Mouse (Mus musculus): Measurements from ENCODE around the gene Minos1. TPM values are rescaled to one million over a fixed set of nuclear protein-coding genes. Genes with fewer than 3 reads are reported as not detected.

The Minos1 gene
- polyA plus RNA-seq, 1 experiment: 18.0 TPM

DNA sequence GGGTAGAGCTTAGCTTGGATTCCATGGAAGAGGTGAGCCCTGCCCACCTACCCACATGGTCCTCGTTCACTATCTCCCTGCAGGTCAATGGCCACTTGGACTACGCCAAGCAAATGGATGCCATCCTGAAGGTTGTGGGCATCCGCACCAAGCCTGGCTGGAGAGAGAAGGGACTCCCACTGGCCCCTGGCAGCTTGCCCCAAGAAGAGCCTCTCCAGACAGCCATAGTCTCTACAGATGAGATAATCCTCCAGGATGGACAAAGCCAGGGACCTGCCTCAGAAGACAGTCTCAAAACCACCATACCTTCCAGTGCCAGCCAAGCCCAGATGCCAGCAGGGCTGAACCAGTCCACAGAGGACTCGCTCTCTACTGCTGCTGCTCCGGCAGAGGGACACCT lies 72.9 kb downstream of the Minos1 start:
- no peak for DNase-seq (ENCODE audit: low read depth in 1 of 2, low spot score in 2 of 2)
- Histone ChIP-seq H3K27me3 (ENCODE audit: control insufficient read depth, insufficient read depth, low read length) (no peaks in the 10 kb centered on the region), H3K36me3 (ENCODE audit: control insufficient read depth, insufficient read depth, low read length) (peaks cover 8% of the 10 kb centered on the region), H3K4me3 (ENCODE audit: extremely low read depth, insufficient read depth, insufficient read length) (no peak overlapping the region), H3K4me1 (ENCODE audit: control insufficient read depth, insufficient read depth, insufficient read length) (no peaks in the 10 kb centered on the region), H3K27ac (ENCODE audit: insufficient read depth, low read length) (no peak overlapping the region)
- WGBS: 92% methylated on average over 5 of the region's 5 CpGs
- TF ChIP-seq CTCF (IDR thresholded peaks at IDR 0.05; ENCODE audit: extremely low read depth, insufficient read depth, insufficient read length, insufficient replicate concordance): no peak
- TF ChIP-seq POLR2A (IDR thresholded peaks at IDR 0.05; ENCODE audit: low read depth, low read length): no peak

DNA sequence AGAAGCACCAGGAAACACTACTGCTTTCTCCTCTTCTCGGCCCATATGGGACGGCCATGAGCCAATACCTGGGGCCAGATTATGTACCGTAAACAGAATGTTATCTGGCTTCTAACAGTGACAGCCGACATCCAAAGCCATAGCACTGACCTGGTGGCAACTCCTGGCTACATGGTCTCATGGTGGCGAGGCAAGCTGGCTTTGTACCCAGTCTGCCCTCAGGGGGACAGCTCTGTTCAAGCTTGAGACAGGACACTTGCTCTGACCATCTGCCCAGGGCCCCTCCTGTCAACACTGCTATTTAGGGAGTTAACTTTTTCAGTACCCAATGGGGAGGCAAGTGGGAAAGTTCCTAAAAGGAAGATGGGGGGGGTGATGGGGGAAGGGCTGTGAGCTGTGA lies 73.6 kb downstream of the Minos1 start:
- H3K4me1 ChIP-seq (ENCODE audit: control insufficient read depth, insufficient read depth, insufficient read length): no peaks in the 10 kb centered on the region
- no peak overlapping the region for H3K27ac ChIP-seq (ENCODE audit: insufficient read depth, low read length)
- no peaks in the 10 kb centered on the region for H3K27me3 ChIP-seq (ENCODE audit: control insufficient read depth, insufficient read depth, low read length)
- H3K36me3 ChIP-seq (ENCODE audit: control insufficient read depth, insufficient read depth, low read length): peaks cover 8% of the 10 kb centered on the region
- no peak for DNase-seq (ENCODE audit: low read depth in 1 of 2, low spot score in 2 of 2)
- WGBS: 90% methylated on average over 5 of the region's 5 CpGs
- no peak for TF ChIP-seq CTCF (IDR thresholded peaks at IDR 0.05; ENCODE audit: extremely low read depth, insufficient read depth, insufficient read length, insufficient replicate concordance)
- H3K4me3 ChIP-seq (ENCODE audit: extremely low read depth, insufficient read depth, insufficient read length): no peak overlapping the region

GRCm38 (mm10) chr4:139055744-139056143 lies 75.2 kb downstream of the Minos1 start:
- TF ChIP-seq POLR2A (IDR thresholded peaks at IDR 0.05; ENCODE audit: low read depth, low read length) (no peak), CTCF (IDR thresholded peaks at IDR 0.05; ENCODE audit: extremely low read depth, insufficient read depth, insufficient read length, insufficient replicate concordance) (no peak)
- H3K4me3 ChIP-seq (ENCODE audit: extremely low read depth, insufficient read depth, insufficient read length): no peak overlapping the region
- H3K36me3 ChIP-seq (ENCODE audit: control insufficient read depth, insufficient read depth, low read length): peaks cover 8% of the 10 kb centered on the region
- no peaks in the 10 kb centered on the region for H3K4me1 ChIP-seq (ENCODE audit: control insufficient read depth, insufficient read depth, insufficient read length)
- WGBS: 85% methylated on average over 3 of the region's 3 CpGs
- H3K27ac ChIP-seq (ENCODE audit: insufficient read depth, low read length): no peak overlapping the region
- no peak for DNase-seq (ENCODE audit: low read depth in 1 of 2, low spot score in 2 of 2)
- no peaks in the 10 kb centered on the region for H3K27me3 ChIP-seq (ENCODE audit: control insufficient read depth, insufficient read depth, low read length)

GRCm38 (mm10) chr4:139055336-139055735 lies 75.6 kb downstream of the Minos1 start:
- WGBS: 85% methylated on average over 4 of the region's 4 CpGs
- TF ChIP-seq POLR2A (IDR thresholded peaks at IDR 0.05; ENCODE audit: low read depth, low read length) (no peak), CTCF (IDR thresholded peaks at IDR 0.05; ENCODE audit: extremely low read depth, insufficient read depth, insufficient read length, insufficient replicate concordance) (no peak)

GRCm38 (mm10) chr4:139054300-139054923 lies 76.5 kb downstream of the Minos1 start:
- Histone ChIP-seq H3K27ac (ENCODE audit: insufficient read depth, low read length) (no peak overlapping the region), H3K36me3 (ENCODE audit: control insufficient read depth, insufficient read depth, low read length) (peaks cover 8% of the 10 kb centered on the region), H3K27me3 (ENCODE audit: control insufficient read depth, insufficient read depth, low read length) (no peaks in the 10 kb centered on the region), H3K4me3 (ENCODE audit: extremely low read depth, insufficient read depth, insufficient read length) (no peak overlapping the region), H3K4me1 (ENCODE audit: control insufficient read depth, insufficient read depth, insufficient read length) (no peaks in the 10 kb centered on the region)
- no peak for DNase-seq (ENCODE audit: low read depth in 1 of 2, low spot score in 2 of 2)
- TF ChIP-seq POLR2A (IDR thresholded peaks at IDR 0.05; ENCODE audit: low read depth, low read length) (no peak), CTCF (IDR thresholded peaks at IDR 0.05; ENCODE audit: extremely low read depth, insufficient read depth, insufficient read length, insufficient replicate concordance) (no peak)
- 91% methylated on average over 9 of the region's 9 CpGs for WGBS

More at GRCm38 (mm10) chr4:139055336-139055735, 75.6 kb downstream of the Minos1 start:
- H3K4me3 ChIP-seq (ENCODE audit: extremely low read depth, insufficient read depth, insufficient read length): no peak overlapping the region
- DNase-seq (ENCODE audit: low read depth in 1 of 2, low spot score in 2 of 2): no peak
- no peaks in the 10 kb centered on the region for H3K4me1 ChIP-seq (ENCODE audit: control insufficient read depth, insufficient read depth, insufficient read length)
- no peak overlapping the region for H3K27ac ChIP-seq (ENCODE audit: insufficient read depth, low read length)
- H3K36me3 ChIP-seq (ENCODE audit: control insufficient read depth, insufficient read depth, low read length): peaks cover 8% of the 10 kb centered on the region
- H3K27me3 ChIP-seq (ENCODE audit: control insufficient read depth, insufficient read depth, low read length): no peaks in the 10 kb centered on the region

DNA sequence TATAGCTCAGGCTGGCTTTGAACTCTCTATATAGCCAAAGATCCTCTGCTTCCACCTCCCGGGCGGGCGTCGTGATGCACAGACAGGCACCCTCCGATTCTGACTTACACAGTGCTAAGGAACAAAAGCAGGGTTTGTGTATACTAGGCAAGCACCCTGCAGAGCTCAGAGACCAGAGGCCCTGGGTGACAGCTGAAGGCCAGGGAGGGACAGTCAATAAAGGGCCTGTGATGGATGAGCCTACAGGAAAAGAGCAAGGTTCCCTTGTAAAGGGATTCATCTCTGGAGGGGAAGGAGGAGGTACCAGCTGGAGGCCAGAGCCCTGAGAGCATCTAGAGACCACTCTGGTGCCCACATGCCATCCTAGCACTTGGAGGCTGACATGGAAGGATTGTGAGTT lies 77.5 kb downstream of the Minos1 start:
- 91% methylated on average over 5 of the region's 5 CpGs for WGBS
- Histone ChIP-seq H3K27ac (ENCODE audit: insufficient read depth, low read length) (no peak overlapping the region), H3K4me1 (ENCODE audit: control insufficient read depth, insufficient read depth, insufficient read length) (no peaks in the 10 kb centered on the region), H3K4me3 (ENCODE audit: extremely low read depth, insufficient read depth, insufficient read length) (no peak overlapping the region), H3K27me3 (ENCODE audit: control insufficient read depth, insufficient read depth, low read length) (no peaks in the 10 kb centered on the region), H3K36me3 (ENCODE audit: control insufficient read depth, insufficient read depth, low read length) (peaks cover 3% of the 10 kb centered on the region)
- TF ChIP-seq POLR2A (IDR thresholded peaks at IDR 0.05; ENCODE audit: low read depth, low read length) (no peak), CTCF (IDR thresholded peaks at IDR 0.05; ENCODE audit: extremely low read depth, insufficient read depth, insufficient read length, insufficient replicate concordance) (no peak)
- no peak for DNase-seq (ENCODE audit: low read depth in 1 of 2, low spot score in 2 of 2)

DNA sequence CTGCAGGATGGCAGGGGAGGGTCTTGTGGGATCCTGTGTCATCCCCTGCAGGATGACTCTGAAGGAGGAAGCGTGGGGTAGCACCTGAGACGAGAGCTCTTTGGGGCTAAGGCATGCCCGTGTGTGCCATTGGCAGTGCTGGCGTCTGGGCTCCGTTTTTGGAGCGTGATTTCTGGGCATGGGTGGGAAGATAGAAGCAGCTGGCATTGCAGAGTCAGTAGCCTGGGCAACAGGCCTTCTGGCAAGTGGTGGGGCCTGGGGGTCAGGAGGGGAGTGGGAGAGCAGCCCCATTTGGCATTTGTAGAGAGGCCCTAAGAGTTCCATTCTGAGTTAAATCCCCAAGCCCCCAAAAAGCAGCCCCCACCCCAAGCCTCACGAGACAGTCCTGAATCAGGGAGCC lies 78.1 kb downstream of the Minos1 start:
- no peak overlapping the region for H3K4me3 ChIP-seq (ENCODE audit: extremely low read depth, insufficient read depth, insufficient read length)
- DNase-seq (ENCODE audit: low read depth in 1 of 2, low spot score in 2 of 2): no peak
- no peak for TF ChIP-seq POLR2A (IDR thresholded peaks at IDR 0.05; ENCODE audit: low read depth, low read length)
- no peak for TF ChIP-seq CTCF (IDR thresholded peaks at IDR 0.05; ENCODE audit: extremely low read depth, insufficient read depth, insufficient read length, insufficient replicate concordance)
- no peaks in the 10 kb centered on the region for H3K4me1 ChIP-seq (ENCODE audit: control insufficient read depth, insufficient read depth, insufficient read length)
- no peak overlapping the region for H3K27ac ChIP-seq (ENCODE audit: insufficient read depth, low read length)
- 89% methylated on average over 7 of the region's 7 CpGs for WGBS
- H3K36me3 ChIP-seq (ENCODE audit: control insufficient read depth, insufficient read depth, low read length): no peaks in the 10 kb centered on the region; the same call in 1 of the 2 replicates
- no peaks in the 10 kb centered on the region for H3K27me3 ChIP-seq (ENCODE audit: control insufficient read depth, insufficient read depth, low read length)

Other genes with a start within 250 kb of the Minos1 start
- gene Otud3, start 217.2 kb downstream of the Minos1 start, polyA plus RNA-seq (2012; rRNA removed): 3.6 and 4.3 TPM in 2 replicates
- 0.06 and 0.07 TPM in 2 replicates for gene Rnf186, start 164.0 kb downstream of the Minos1 start, polyA plus RNA-seq (2012; rRNA removed)
- 18.4 and 21.8 TPM in 2 replicates for gene Tmco4, start 158.2 kb downstream of the Minos1 start, polyA plus RNA-seq (2012; rRNA removed)
- gene Htr6, start 55.5 kb downstream of the Minos1 start, polyA plus RNA-seq (2012; rRNA removed): not detected in 2 replicates
- gene Nbl1, start 38.1 kb downstream of the Minos1 start, polyA plus RNA-seq (2012; rRNA removed): 10.3 and 13.4 TPM in 2 replicates
- 130 and 160 TPM in 2 replicates for gene Capzb, start 61.8 kb upstream of the Minos1 start, polyA plus RNA-seq (2012; rRNA removed)
- gene Pqlc2, start 179.6 kb upstream of the Minos1 start, polyA plus RNA-seq (2012; rRNA removed): 48.3 and 54.1 TPM in 2 replicates
- gene Akr7a5, start 179.6 kb upstream of the Minos1 start, polyA plus RNA-seq (2012; rRNA removed): 22.0 and 32.8 TPM in 2 replicates
- 15.2 and 19.0 TPM in 2 replicates for gene Mrto4, start 221.5 kb upstream of the Minos1 start, polyA plus RNA-seq (2012; rRNA removed)
- gene Emc1, start 221.5 kb upstream of the Minos1 start, polyA plus RNA-seq (2012; rRNA removed): 17.2 and 23.3 TPM in 2 replicates
- gene Ubr4, start 221.5 kb upstream of the Minos1 start, polyA plus RNA-seq (2012; rRNA removed): 201 and 204 TPM in 2 replicates

Data from spleen, adult 2 months (tissue).